Mouse (Mus musculus) MEL (cell line): ENCODE results near the gene Dapk3. TPM values are rescaled to one million over a fixed set of nuclear protein-coding genes. Genes with fewer than 3 reads are reported as not detected.
"Not testable (repeated sequence)": the region's sequence is repeated elsewhere in the genome, so short reads cannot be mapped to it uniquely, and the experiment has no call there.

Experiments
- DNase-seq: peaks from one replicate; pipeline ENCODE4 v3.0.0; 2011; ENCODE audit warnings: low read depth, low spot score
- H3K27ac ChIP-seq: 2 replicates; pipeline ENCODE4 v1.5.1; 2012; ENCODE audit warnings: low read depth, mild to moderate bottlenecking, control low read depth, low read length, moderate library complexity; ENCODE audit not compliant: control insufficient read depth
- H3K27me3 ChIP-seq, 2 experiments: fragments of 150-350 bp in 1 of 2; sonication (generic) in 1 of 2; 2 replicates each; pipeline ENCODE4 v1.6.1; 2012; ENCODE audit warnings: low read length in 2 of 2, mild to moderate bottlenecking in 2 of 2, improper control_type of control experiment in 1 of 2, moderate library complexity in 1 of 2; ENCODE audit not compliant: insufficient read depth in 2 of 2, control insufficient read depth in 1 of 2
- H3K36me3 ChIP-seq, 2 experiments: 2 replicates each; pipeline ENCODE4 v1.6.1; 2012 to 2014; ENCODE audit warnings: low read length in 2 of 2, improper control_type of control experiment in 1 of 2, inconsistent platforms in 1 of 2, mild to moderate bottlenecking in 1 of 2; ENCODE audit not compliant: insufficient read depth in 2 of 2, control insufficient read depth in 1 of 2
- H3K4me1 ChIP-seq, 2 experiments: fragments of 150-350 bp in 1 of 2; sonication (generic) in 1 of 2; 2 replicates each; pipeline ENCODE4 v1.6.1; 2012; ENCODE audit warnings: low read length in 2 of 2, improper control_type of control experiment in 1 of 2, mild to moderate bottlenecking in 1 of 2; ENCODE audit not compliant: insufficient read depth in 2 of 2, control insufficient read depth in 1 of 2
- H3K4me3 ChIP-seq, 2 experiments: fragments of 150-350 bp in 1 of 2; sonication (generic) in 1 of 2; 2 replicates each; pipeline ENCODE4 v1.5.1; 2012; ENCODE audit warnings: low read depth in 2 of 2, low read length in 2 of 2, mild to moderate bottlenecking in 2 of 2, moderate library complexity in 2 of 2, control low read depth in 1 of 2, improper control_type of control experiment in 1 of 2; ENCODE audit not compliant: control insufficient read depth in 1 of 2, insufficient read depth in 1 of 2
- H3K79me2 ChIP-seq: 2 replicates; pipeline ENCODE4 v1.6.1; 2012; ENCODE audit warnings: mild to moderate bottlenecking, low read length, moderate library complexity; ENCODE audit not compliant: control insufficient read depth, poor library complexity, insufficient read depth
- H3K9ac ChIP-seq: 2 replicates; pipeline ENCODE4 v1.6.1; 2012; ENCODE audit warnings: low read depth, mild to moderate bottlenecking, control low read depth, low read length, moderate library complexity; ENCODE audit not compliant: control insufficient read depth, poor library complexity, severe bottlenecking
- H3K9me3 ChIP-seq: fragments of 150-350 bp; sonication (generic); replicated peaks from 2 replicates; pipeline ENCODE4 v1.6.1; 2012; ENCODE audit warnings: mild to moderate bottlenecking, low read length, improper control_type of control experiment, moderate library complexity; ENCODE audit not compliant: insufficient read depth
- BHLHE40 ChIP-seq: IDR thresholded peaks from 2 replicates; pipeline ENCODE4 v1.6.1; 2012; ENCODE audit warnings: low read depth, mild to moderate bottlenecking, inconsistent platforms, low read length, improper control_type of control experiment, borderline replicate concordance
- CHD2 ChIP-seq: IDR thresholded peaks from 2 replicates; pipeline ENCODE4 v1.6.1; 2011; ENCODE audit warnings: low read length, improper control_type of control experiment
- CTCF ChIP-seq, 3 experiments: IDR thresholded peaks in 2 of 3; conservative IDR thresholded peaks in 1 of 3; 2 replicates each; pipeline ENCODE4 v1.5.1; 2011 to 2012; ENCODE audit warnings: low read length in 3 of 3, low read depth in 2 of 3, mild to moderate bottlenecking in 2 of 3, improper control_type of control experiment in 1 of 3, inconsistent platforms in 1 of 3, mixed read lengths in 1 of 3, moderate library complexity in 1 of 3; ENCODE audit not compliant: control insufficient read depth in 1 of 3, insufficient read depth in 1 of 3, poor library complexity in 1 of 3, severe bottlenecking in 1 of 3
- ELF1 ChIP-seq: IDR thresholded peaks from 2 replicates; pipeline ENCODE4 v1.6.1; 2014; ENCODE audit warnings: low read depth, mild to moderate bottlenecking, inconsistent platforms, low read length, improper control_type of control experiment, moderate library complexity
- EP300 ChIP-seq, 2 experiments: IDR thresholded peaks; 2 replicates each; pipeline ENCODE4 v1.6.1; 2011; ENCODE audit warnings: improper control_type of control experiment in 2 of 2, low read length in 2 of 2, low read depth in 1 of 2, mild to moderate bottlenecking in 1 of 2
- ETS1 ChIP-seq: IDR thresholded peaks from 2 replicates; pipeline ENCODE4 v1.6.1; 2012; ENCODE audit warnings: low read depth, mild to moderate bottlenecking, inconsistent platforms, low read length, improper control_type of control experiment, moderate library complexity
- GATA1 ChIP-seq: IDR thresholded peaks from 2 replicates; pipeline ENCODE4 v1.6.1; 2011; ENCODE audit warnings: low read depth, low read length, improper control_type of control experiment
- HCFC1 ChIP-seq: IDR thresholded peaks from 2 replicates; pipeline ENCODE4 v1.6.1; 2012; ENCODE audit warnings: low read depth, mild to moderate bottlenecking, inconsistent platforms, low read length, improper control_type of control experiment, moderate library complexity
- KAT2A ChIP-seq: conservative IDR thresholded peaks from 2 replicates; pipeline ENCODE4 v1.6.1; 2012; ENCODE audit warnings: low read depth, low read length, improper control_type of control experiment, inconsistent platforms
- MAX ChIP-seq: IDR thresholded peaks from 2 replicates; pipeline ENCODE4 v1.6.1; 2011; ENCODE audit warnings: low read length, improper control_type of control experiment
- MAZ ChIP-seq: IDR thresholded peaks from 2 replicates; pipeline ENCODE4 v1.6.1; 2012; ENCODE audit warnings: low read depth, mild to moderate bottlenecking, inconsistent platforms, low read length, improper control_type of control experiment
- MEF2A ChIP-seq: IDR thresholded peaks from 2 replicates; pipeline ENCODE4 v1.6.1; 2014; ENCODE audit warnings: low read depth, mild to moderate bottlenecking, inconsistent platforms, low read length, improper control_type of control experiment; ENCODE audit not compliant: poor library complexity, insufficient replicate concordance, severe bottlenecking; ENCODE audit errors: extremely low read depth
- MXI1 ChIP-seq: IDR thresholded peaks from 2 replicates; pipeline ENCODE4 v1.6.1; 2011; ENCODE audit warnings: mild to moderate bottlenecking, low read depth, low read length, improper control_type of control experiment
- MYB ChIP-seq: IDR thresholded peaks from 2 replicates; pipeline ENCODE4 v1.6.1; 2011; ENCODE audit warnings: mild to moderate bottlenecking, low read depth, low read length, improper control_type of control experiment
- MYC ChIP-seq: IDR thresholded peaks from 2 replicates; pipeline ENCODE4 v1.6.1; 2011; ENCODE audit warnings: low read depth, mild to moderate bottlenecking, low read length, improper control_type of control experiment, moderate library complexity
- NELFE ChIP-seq: IDR thresholded peaks from 2 replicates; pipeline ENCODE4 v1.6.1; 2011; ENCODE audit warnings: low read depth, low read length, improper control_type of control experiment
- NRF1 ChIP-seq: IDR thresholded peaks from 2 replicates; pipeline ENCODE4 v1.6.1; 2014; ENCODE audit warnings: low read depth, mild to moderate bottlenecking, inconsistent platforms, low read length, improper control_type of control experiment, moderate library complexity; ENCODE audit not compliant: poor library complexity, insufficient read depth, severe bottlenecking
- POLR2A ChIP-seq, 2 experiments: IDR thresholded peaks; 2 replicates each; pipeline ENCODE4 v1.6.1; 2011 to 2012; ENCODE audit warnings: low read length in 2 of 2, mild to moderate bottlenecking in 2 of 2, control low read depth in 1 of 2, improper control_type of control experiment in 1 of 2, low read depth in 1 of 2, moderate library complexity in 1 of 2; ENCODE audit not compliant: control insufficient read depth in 1 of 2, insufficient read depth in 1 of 2, poor library complexity in 1 of 2
- POLR2AphosphoS2 ChIP-seq: IDR thresholded peaks from 2 replicates; pipeline ENCODE4 v1.6.1; 2011; ENCODE audit warnings: low read length, improper control_type of control experiment
- RAD21 ChIP-seq: IDR thresholded peaks from 2 replicates; pipeline ENCODE4 v1.6.1; 2011; ENCODE audit warnings: mild to moderate bottlenecking, low read depth, low read length, improper control_type of control experiment
- RCOR1 ChIP-seq: IDR thresholded peaks from 2 replicates; pipeline ENCODE4 v1.6.1; 2012; ENCODE audit warnings: low read depth, mild to moderate bottlenecking, inconsistent platforms, low read length, improper control_type of control experiment
- SIN3A ChIP-seq: IDR thresholded peaks from 2 replicates; pipeline ENCODE4 v1.6.1; 2012; ENCODE audit warnings: low read length, improper control_type of control experiment, inconsistent platforms
- SMC3 ChIP-seq: IDR thresholded peaks from 2 replicates; pipeline ENCODE4 v1.6.1; 2011; ENCODE audit warnings: low read depth, low read length, improper control_type of control experiment
- TAL1 ChIP-seq: IDR thresholded peaks from 2 replicates; pipeline ENCODE4 v1.6.1; 2012; ENCODE audit warnings: mild to moderate bottlenecking, inconsistent platforms, low read length, moderate library complexity, mixed read lengths
- TBP ChIP-seq: IDR thresholded peaks from 2 replicates; pipeline ENCODE4 v1.8.0; 2011; ENCODE audit warnings: low read depth, low read length, improper control_type of control experiment
- TCF12 ChIP-seq: IDR thresholded peaks from 2 replicates; pipeline ENCODE4 v1.6.1; 2014; ENCODE audit warnings: low read depth, mild to moderate bottlenecking, inconsistent platforms, low read length, improper control_type of control experiment, moderate library complexity
- UBTF ChIP-seq: IDR thresholded peaks from 2 replicates; pipeline ENCODE4 v1.6.1; 2012; ENCODE audit warnings: low read depth, mild to moderate bottlenecking, inconsistent platforms, low read length, improper control_type of control experiment, moderate library complexity, borderline replicate concordance; ENCODE audit not compliant: insufficient read depth
- USF1 ChIP-seq: IDR thresholded peaks from 2 replicates; pipeline ENCODE4 v1.6.1; 2014; ENCODE audit warnings: low read depth, mild to moderate bottlenecking, inconsistent platforms, low read length, improper control_type of control experiment, moderate library complexity
- ZC3H11A ChIP-seq: IDR thresholded peaks from 2 replicates; pipeline ENCODE4 v1.6.1; 2012; ENCODE audit warnings: low read depth, mild to moderate bottlenecking, inconsistent platforms, low read length, improper control_type of control experiment
- ZMIZ1 ChIP-seq: IDR thresholded peaks from 2 replicates; pipeline ENCODE4 v1.6.1; 2012; ENCODE audit warnings: low read depth, mild to moderate bottlenecking, inconsistent platforms, low read length, improper control_type of control experiment, moderate library complexity
- ZNF384 ChIP-seq: IDR thresholded peaks from 2 replicates; pipeline ENCODE4 v1.6.1; 2012; ENCODE audit warnings: low read depth, mild to moderate bottlenecking, inconsistent platforms, low read length, improper control_type of control experiment
- polyA plus RNA-seq, 2 experiments: library from polyadenylated mRNA; stranded (reverse) in 1 of 2; unstranded in 1 of 2; fragments of >175 nt in 1 of 2; fragments of >200 nt in 1 of 2; gene quantifications; 2 replicates each; pipeline versions ENCODE4 v1.2.1 to v1.2.4; 2012; ENCODE audit warnings: low replicate concordance in 2 of 2, low read depth in 1 of 2; ENCODE audit not compliant: insufficient read length in 2 of 2, insufficient read depth in 1 of 2, missing spikeins in 1 of 2
- total RNA-seq: library from RNA; depleted of rRNA; stranded (reverse); fragments of 300-350 nt; gene quantifications from 2 replicates; pipeline ENCODE4 v1.2.3, GENCODE M21; 2012

Gene Dapk3
- total and polyA plus RNA-seq, 3 experiments = 42.3 to 79.1 TPM; not detected in 1

- H3K79me2 ChIP-seq = peaks cover 21% of the 10 kb centered on the region
- 0 out of 2 replicates have a peak, but pooled peaks have one; percentile 11 for TF ChIP-seq HCFC1
- H3K4me1 ChIP-seq = peaks cover 0 to 16% of the 10 kb centered on the region in 2 experiments; a peak in 3 of 4 replicates
- peak; percentile 67 for DNase-seq
- H3K27me3 ChIP-seq, H3K9me3 ChIP-seq: not testable (repeated sequence)
- H3K36me3 ChIP-seq = peaks cover 0 to 11% of the 10 kb centered on the region in 2 experiments; a peak in 2 of 4 replicates
- peak overlapping the region; percentile 61 for H3K27ac ChIP-seq
- H3K4me3 ChIP-seq = peak overlapping the region; percentile 65 to 78
- H3K9ac ChIP-seq = peak overlapping the region; percentile 55
Measured at GRCm38 (mm10) chr10:81169411-81169900, 13.3 kb upstream of the Dapk3 start.

- no peaks in the 10 kb centered on the region for H3K27me3 ChIP-seq
- peak; percentile 95 for DNase-seq
- peaks cover 1 to 11% of the 10 kb centered on the region in 2 experiments for H3K36me3 ChIP-seq
- peaks cover 18% of the 10 kb centered on the region for H3K79me2 ChIP-seq
- peak overlapping the region; percentile 94 for H3K27ac ChIP-seq
- H3K9ac ChIP-seq = peak overlapping the region; percentile 88
- peak overlapping the region; percentile 45 to 50 for H3K4me3 ChIP-seq
- peaks cover 0 to 15% of the 10 kb centered on the region in 2 experiments; a peak in 3 of 4 replicates for H3K4me1 ChIP-seq
- no peaks in the 10 kb centered on the region for H3K9me3 ChIP-seq
- peak; percentile 69 for TF ChIP-seq MXI1
- peak; percentile 69 for TF ChIP-seq TCF12
- TF ChIP-seq BHLHE40 = peak; percentile 71; the same call in 1 of the 2 replicates
- TF ChIP-seq KAT2A = no peak; the same call in 1 of the 2 replicates
- no peak for TF ChIP-seq EP300 (IDR thresholded peaks at IDR 0.05; ENCODE audit: low read depth in 1 of 2, low read length in 2 of 2)
- TF ChIP-seq CHD2 = no peak
- no peak for TF ChIP-seq ZC3H11A
- no peak for TF ChIP-seq MEF2A
- peak; percentile 6; the same call in 1 of the 2 replicates for TF ChIP-seq SMC3
- peak; percentile 31; the same call in 1 of the 2 replicates for TF ChIP-seq TAL1
- TF ChIP-seq SIN3A = peak; percentile 84
- TF ChIP-seq ZNF384 = peak; percentile 37; the same call in 1 of the 2 replicates
- peak; percentile 65 for TF ChIP-seq MAX
- peak; percentile 98 for TF ChIP-seq NRF1
- TF ChIP-seq RAD21 = no peak; the same call in 1 of the 2 replicates
- no peak for TF ChIP-seq GATA1
- no peak for TF ChIP-seq MYB
- peak in 1 of 2 experiments; percentile 95; a peak in 2 of 4 replicates for TF ChIP-seq POLR2A (IDR thresholded peaks at IDR 0.05; ENCODE audit: control insufficient read depth in 1 of 2, insufficient read depth in 1 of 2, low read depth in 1 of 2, low read length in 2 of 2, poor library complexity in 1 of 2)
- peak; percentile 81; the same call in 1 of the 2 replicates for TF ChIP-seq TBP
- peak; percentile 57 for TF ChIP-seq ELF1
- peak; percentile 94 for TF ChIP-seq NELFE
- TF ChIP-seq USF1 = peak; percentile 67
- TF ChIP-seq UBTF = no peak
- TF ChIP-seq CTCF (IDR thresholded peaks at IDR 0.05 in 2 of 3, conservative IDR thresholded peaks at IDR 0.05 in 1 of 3; ENCODE audit: control insufficient read depth in 1 of 3, insufficient read depth in 1 of 3, low read depth in 2 of 3, low read length in 3 of 3, poor library complexity in 1 of 3, severe bottlenecking in 1 of 3) = peak; percentile 87 to 93 (median 89)
- TF ChIP-seq RCOR1 = no peak
- TF ChIP-seq MAZ = no peak
- TF ChIP-seq MYC = peak; percentile 91
- peak; percentile 16; the same call in 1 of the 2 replicates for TF ChIP-seq ETS1
- TF ChIP-seq HCFC1 = peak; percentile 85
- peak; percentile 76 for TF ChIP-seq ZMIZ1
- peak; percentile 94 for TF ChIP-seq POLR2AphosphoS2
Measured at GRCm38 (mm10) chr10:81173132-81173531, 9.7 kb upstream of the Dapk3 start.
